Mouse (Mus musculus) megakaryocyte, embryonic 14.5 days (primary cell): ENCODE measurements around the gene Slc12a8. TPM values are rescaled to one million over a fixed set of nuclear protein-coding genes. Genes with fewer than 3 reads are reported as not detected.

Experiments
- H3K27me3 ChIP-seq: replicated peaks from 2 replicates; pipeline ENCODE3; 2012; ENCODE audit warnings: inconsistent platforms
- H3K36me3 ChIP-seq: replicated peaks from 2 replicates; pipeline ENCODE3; 2012; ENCODE audit warnings: low read length, inconsistent platforms, mixed read lengths
- H3K4me1 ChIP-seq: 2 replicates; pipeline ENCODE4 v1.6.1; 2012; ENCODE audit warnings: inconsistent platforms
- H3K4me3 ChIP-seq: replicated peaks from 2 replicates; pipeline ENCODE3; 2012; ENCODE audit warnings: moderate library complexity, mild to moderate bottlenecking, inconsistent platforms
- H3K9me3 ChIP-seq: 2 replicates; pipeline ENCODE4 v1.6.1; 2012; ENCODE audit warnings: inconsistent platforms
- FLI1 ChIP-seq: IDR thresholded peaks from 2 replicates; pipeline ENCODE4 v1.6.1; 2012; ENCODE audit warnings: low read length, inconsistent platforms, mixed read lengths
- GATA1 ChIP-seq: IDR thresholded peaks from 3 replicates; pipeline ENCODE4 v1.6.1; 2012; ENCODE audit warnings: mixed read lengths, low read length, inconsistent platforms, borderline replicate concordance
- polyA plus RNA-seq: library from polyadenylated mRNA; stranded (reverse); fragments of >175 nt; gene quantifications from 2 replicates; pipeline ENCODE4 v1.2.3, GENCODE M21; 2012; ENCODE audit warnings: low replicate concordance; ENCODE audit not compliant: insufficient read depth

The Slc12a8 gene
- polyA plus RNA-seq, 1 experiment, result not detected

DNA sequence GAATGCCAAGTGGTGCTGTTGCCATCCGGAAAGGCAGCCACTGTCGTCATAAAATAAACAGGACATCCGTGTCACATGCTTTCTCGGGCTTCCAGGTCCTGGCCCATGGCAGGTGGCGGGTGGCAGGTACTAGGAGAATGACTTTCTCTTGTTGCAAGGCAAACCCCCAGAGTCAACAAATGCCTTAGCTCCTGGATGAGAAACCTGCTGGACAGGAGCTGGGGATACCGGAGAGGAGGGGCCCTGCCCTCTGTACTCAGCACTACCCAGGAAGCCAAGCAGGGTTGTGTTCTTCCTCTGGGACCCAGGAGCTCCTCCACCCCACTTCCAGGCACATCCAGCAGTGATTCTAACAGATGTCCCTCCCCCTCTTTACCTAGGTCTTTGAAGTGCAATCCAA, 4.6 kb upstream of the Slc12a8 start:
- H3K36me3 ChIP-seq, result no peaks in the 10 kb centered on the region
- H3K27me3 ChIP-seq, result peaks cover 14% of the 10 kb centered on the region
- peaks cover 6% of the 10 kb centered on the region for H3K4me1 ChIP-seq
- no peak for TF ChIP-seq FLI1
- TF ChIP-seq GATA1, result no peak
- 0 out of 2 replicates have a peak, but pooled peaks cover 7% of the 10 kb centered on the region for H3K9me3 ChIP-seq
- H3K4me3 ChIP-seq, result no peak overlapping the region

DNA sequence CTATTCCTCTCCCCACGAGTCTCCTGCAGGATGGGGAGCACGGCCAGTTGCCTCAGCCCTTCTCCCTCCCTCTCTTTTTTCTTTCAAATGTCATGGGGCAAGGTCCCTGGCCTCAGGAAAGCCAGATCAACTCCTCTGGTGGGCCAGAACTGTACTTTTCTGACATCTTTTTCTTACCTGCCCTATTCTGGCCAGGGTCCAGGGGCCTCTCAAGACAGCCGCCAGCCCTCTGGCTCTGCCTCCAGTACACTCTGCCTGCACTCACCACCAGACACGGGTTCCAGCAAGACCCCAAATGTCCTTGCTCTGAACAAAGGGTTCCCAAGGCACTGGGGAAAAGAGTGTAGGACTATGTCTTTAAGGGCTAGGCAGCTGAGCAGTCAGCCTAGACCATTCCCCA, 499 bp downstream of the Slc12a8 start:
- Histone ChIP-seq H3K9me3 (no peaks in the 10 kb centered on the region), H3K4me1 (peaks cover 8% of the 10 kb centered on the region), H3K36me3 (no peaks in the 10 kb centered on the region), H3K4me3 (no peak overlapping the region), H3K27me3 (peaks cover 29% of the 10 kb centered on the region)
- TF ChIP-seq FLI1, result no peak
- no peak for TF ChIP-seq GATA1

DNA sequence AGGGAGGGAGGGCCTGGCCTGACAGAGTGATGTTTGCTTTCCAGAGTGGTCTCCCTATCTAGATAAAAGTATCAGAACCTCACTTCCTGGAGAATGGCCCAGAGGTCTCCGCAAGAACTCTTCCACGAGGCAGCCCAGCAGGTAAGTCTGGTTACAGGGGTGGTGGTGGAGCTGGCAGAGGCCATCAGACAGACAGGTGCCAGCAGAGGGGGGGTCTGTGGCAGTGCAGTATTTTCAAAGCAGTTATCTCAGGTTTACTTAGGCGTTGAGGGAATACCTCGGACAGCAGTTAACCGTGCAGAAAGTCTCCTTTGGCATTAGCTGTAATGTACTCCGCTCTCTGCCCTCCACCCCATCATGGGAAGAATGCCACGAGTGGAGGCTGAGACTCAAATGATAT, 1.1 kb downstream of the Slc12a8 start:
- no peak overlapping the region for H3K4me3 ChIP-seq
- H3K4me1 ChIP-seq, result peaks cover 8% of the 10 kb centered on the region
- TF ChIP-seq GATA1, result no peak
- TF ChIP-seq FLI1, result no peak
- H3K27me3 ChIP-seq, result peaks cover 29% of the 10 kb centered on the region
- no peaks in the 10 kb centered on the region for H3K9me3 ChIP-seq
- H3K36me3 ChIP-seq, result no peaks in the 10 kb centered on the region

DNA sequence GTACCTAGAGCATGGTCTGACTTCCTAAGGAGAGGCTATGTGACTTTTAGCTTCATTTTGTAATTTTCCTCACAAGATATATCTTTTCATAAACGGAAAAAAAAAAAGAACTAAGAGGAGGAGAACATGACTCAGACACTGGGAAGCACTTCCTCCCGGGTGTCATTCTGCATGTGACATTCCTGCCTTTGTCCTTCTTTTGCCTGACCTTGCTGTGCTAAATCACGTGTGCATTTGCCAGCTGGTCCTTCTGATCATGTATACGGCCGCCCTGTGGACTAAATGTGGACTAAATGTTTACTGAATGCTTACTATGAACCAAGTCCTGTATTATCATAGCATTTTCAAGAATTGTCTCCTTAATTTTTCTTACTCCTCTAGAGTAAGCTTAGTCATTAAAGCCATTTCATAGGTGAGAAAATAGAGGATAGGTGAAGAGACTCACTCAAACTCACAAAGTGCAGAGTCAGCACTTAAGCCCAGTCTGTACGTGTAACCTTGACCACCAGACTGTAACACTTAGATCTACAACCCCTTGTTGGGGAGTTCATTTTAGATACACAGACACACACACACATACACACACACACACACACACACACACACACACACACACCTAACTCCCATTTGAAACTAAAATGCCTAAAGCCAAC, 2.9 kb downstream of the Slc12a8 start:
- Histone ChIP-seq H3K4me1 (peaks cover 8% of the 10 kb centered on the region), H3K9me3 (no peaks in the 10 kb centered on the region), H3K4me3 (no peak overlapping the region), H3K27me3 (peaks cover 30% of the 10 kb centered on the region), H3K36me3 (no peaks in the 10 kb centered on the region)
- TF ChIP-seq FLI1, result no peak
- no peak for TF ChIP-seq GATA1

DNA sequence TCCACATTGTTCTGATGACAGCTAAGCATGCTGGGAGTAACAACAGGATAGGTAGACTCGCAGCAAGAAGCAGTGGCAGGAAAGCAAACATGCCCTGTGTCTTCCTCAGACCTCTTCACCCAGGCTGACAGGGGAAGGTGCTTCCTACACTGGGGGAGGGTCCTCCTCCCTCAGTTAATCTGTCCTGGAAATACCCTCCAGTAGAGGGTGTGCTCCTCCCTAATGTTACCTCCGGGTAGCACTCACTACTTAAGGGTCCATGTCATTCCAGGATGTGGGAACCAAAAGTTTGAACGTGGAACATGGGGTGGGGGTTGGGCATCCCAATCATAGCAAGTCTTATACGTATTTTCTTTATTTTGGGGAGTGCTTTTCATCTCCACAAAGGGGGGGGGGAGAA, 5.4 kb downstream of the Slc12a8 start:
- no peak overlapping the region for H3K4me3 ChIP-seq
- peaks cover 20% of the 10 kb centered on the region for H3K27me3 ChIP-seq
- 0 out of 2 replicates have a peak, but pooled peaks cover 3% of the 10 kb centered on the region for H3K4me1 ChIP-seq
- no peaks in the 10 kb centered on the region for H3K36me3 ChIP-seq
- no peak for TF ChIP-seq FLI1
- TF ChIP-seq GATA1, result no peak
- peaks cover 3% of the 10 kb centered on the region; the same call in 1 of the 2 replicates for H3K9me3 ChIP-seq

DNA sequence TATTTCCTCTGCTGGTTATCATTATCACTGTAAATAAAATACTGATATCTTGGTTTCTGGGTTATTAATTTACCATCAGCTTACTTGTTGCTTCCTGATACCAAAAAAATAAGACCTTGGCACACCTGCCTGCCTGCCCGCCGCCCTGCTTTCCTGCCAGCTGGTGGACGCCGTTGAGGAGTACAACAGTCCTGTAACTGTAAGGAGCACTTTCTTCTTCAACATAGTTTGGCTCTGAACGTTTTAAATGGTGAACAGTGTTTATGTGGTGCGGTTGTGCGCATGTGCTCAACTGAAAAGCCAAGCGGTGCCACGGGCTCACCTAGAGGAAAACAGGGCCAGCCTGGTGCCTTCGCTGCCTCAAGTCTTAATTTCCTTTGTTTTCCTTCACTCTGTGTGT, 6.4 kb downstream of the Slc12a8 start:
- peaks cover 14% of the 10 kb centered on the region for H3K9me3 ChIP-seq

DNA sequence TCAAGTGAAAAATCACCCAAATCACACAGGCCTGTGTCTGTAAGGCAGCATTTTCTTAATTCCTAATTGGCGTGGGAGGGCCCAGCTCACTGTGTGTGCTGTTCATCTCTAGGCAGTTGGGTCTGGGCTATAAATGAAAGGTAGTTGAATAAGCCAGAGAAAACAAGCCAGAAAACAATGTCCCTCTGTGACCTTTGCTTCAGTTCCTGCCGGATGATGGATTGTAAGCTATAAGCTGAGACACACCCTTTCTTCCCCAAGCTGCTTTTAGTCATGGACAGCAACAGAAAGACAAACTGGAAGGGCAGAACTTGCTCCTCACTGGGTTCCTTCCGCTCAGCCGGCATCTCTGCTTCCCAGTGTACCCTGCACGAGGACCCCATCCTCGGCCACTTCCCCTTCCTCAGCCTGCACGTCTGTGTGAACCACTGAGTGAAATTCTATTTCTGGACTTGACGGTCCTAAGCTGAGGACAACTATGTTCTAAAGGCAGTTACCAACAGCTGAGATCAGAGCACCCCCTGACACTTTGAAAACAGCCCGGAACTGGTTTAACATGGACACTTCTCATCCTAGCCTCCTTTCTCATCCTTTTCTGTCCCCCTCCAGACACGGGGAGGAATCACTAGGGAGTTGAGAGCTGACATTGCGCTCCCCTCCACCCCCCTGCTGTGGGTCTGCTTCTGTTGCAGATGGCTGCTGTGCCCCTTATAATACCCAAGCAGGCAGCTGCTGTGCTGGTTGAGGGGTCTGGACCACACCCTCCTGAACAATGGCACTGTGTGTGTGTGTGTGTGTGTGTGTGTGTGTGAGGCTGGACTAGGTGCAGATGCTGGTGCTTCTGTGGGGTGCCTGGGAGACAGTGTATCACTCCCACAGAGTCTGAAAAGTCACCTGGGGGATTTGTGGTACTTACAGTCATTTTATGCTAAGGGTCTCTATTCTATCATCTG, 12.7 kb downstream of the Slc12a8 start:
- Histone ChIP-seq H3K9me3 (peaks cover 16% of the 10 kb centered on the region), H3K4me3 (peak overlapping the region; percentile 26), H3K27me3 (peaks cover 18% of the 10 kb centered on the region), H3K36me3 (no peaks in the 10 kb centered on the region), H3K4me1 (peaks cover 10% of the 10 kb centered on the region; the same call in 1 of the 2 replicates)
- TF ChIP-seq GATA1 (no peak), FLI1 (no peak)

More for the DNA sequence above, 6.4 kb downstream of the Slc12a8 start:
- peaks cover 13% of the 10 kb centered on the region for H3K27me3 ChIP-seq
- H3K4me1 ChIP-seq, result 0 out of 2 replicates have a peak, but pooled peaks cover 3% of the 10 kb centered on the region
- TF ChIP-seq FLI1, result no peak
- no peaks in the 10 kb centered on the region for H3K36me3 ChIP-seq
- H3K4me3 ChIP-seq, result no peak overlapping the region

DNA sequence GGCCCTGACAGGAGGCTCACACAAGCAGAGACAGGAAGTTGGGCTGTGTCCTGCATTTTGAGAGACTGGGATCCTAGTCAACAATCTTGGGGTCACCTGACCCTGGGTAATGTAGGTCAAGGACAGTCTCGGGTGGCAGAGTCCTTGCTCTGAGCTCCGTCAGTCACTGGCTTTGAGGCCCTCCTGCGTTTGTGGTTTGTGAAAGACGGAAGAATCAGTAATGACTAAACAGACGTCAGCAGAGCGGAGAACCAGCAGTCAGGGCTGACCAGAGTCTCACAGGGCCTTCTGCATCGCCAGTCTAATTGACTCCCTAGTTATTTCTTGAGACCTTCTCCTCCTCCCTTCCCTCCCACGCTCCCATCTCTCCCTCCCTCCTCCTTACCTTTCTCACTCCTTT, 14.1 kb downstream of the Slc12a8 start:
- Histone ChIP-seq H3K4me3 (no peak overlapping the region), H3K4me1 (peaks cover 10% of the 10 kb centered on the region; the same call in 1 of the 2 replicates), H3K9me3 (peaks cover 16% of the 10 kb centered on the region), H3K36me3 (no peaks in the 10 kb centered on the region), H3K27me3 (peaks cover 27% of the 10 kb centered on the region)
- TF ChIP-seq GATA1 (no peak), FLI1 (no peak)

DNA sequence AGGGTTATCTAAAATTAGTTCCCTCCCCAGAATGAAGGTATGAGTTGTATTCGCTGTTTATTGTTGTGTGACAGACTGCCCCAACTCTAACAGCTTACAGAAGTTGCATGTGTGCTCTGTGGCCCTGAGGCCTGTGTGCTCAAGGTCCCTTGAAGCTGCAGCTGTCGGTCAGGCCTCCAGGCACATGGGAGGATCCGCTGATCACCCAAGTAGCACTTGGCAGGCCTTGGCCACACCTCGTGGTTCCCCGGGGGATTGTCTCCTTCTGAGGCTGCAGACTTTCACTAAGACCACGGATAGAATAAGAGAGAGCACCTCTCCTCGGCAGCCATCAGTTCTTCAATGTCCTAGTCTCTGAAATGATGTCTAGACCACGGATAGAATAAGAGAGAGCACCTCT, 19.3 kb downstream of the Slc12a8 start:
- Histone ChIP-seq H3K27me3 (peaks cover 34% of the 10 kb centered on the region), H3K36me3 (no peaks in the 10 kb centered on the region), H3K9me3 (0 out of 2 replicates have a peak, but pooled peaks cover 5% of the 10 kb centered on the region), H3K4me1 (no peaks in the 10 kb centered on the region), H3K4me3 (no peak overlapping the region)
- TF ChIP-seq FLI1, result no peak
- TF ChIP-seq GATA1, result no peak

DNA sequence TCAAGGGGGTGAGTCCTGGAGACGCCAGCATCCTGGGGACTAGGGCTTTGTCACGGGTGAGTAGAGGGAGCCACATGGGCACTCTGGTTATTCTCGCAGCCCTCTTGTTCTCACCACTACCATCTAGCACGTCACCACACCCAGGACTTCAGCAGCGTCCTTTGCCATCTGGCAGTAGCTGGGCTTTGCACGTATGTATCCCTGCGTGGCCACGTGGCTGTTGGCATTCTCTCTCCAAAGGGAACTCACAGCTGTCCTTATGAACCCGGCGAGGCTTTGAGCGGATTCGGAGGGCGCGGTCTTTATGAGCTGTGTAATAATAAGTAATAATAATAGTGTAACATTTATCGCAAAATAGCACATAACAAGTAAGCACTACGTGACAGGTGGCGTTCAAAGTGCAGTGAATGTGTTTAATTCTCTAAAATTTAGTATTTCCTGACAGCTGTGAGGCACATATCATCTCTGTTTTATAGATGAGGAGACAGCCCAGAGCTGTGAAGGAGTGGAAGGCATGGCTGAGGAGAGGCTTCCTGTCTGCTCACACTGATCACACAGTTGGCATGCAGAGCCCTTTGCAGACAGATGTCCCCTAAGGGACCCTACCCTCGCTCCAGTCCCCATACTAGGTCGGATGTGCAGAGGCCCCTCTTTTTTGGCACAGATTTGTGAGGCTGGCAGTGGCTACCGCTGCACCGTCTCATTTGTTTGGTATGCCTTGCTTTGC, 20.5 kb downstream of the Slc12a8 start:
- 0 out of 2 replicates have a peak, but pooled peaks cover 5% of the 10 kb centered on the region for H3K9me3 ChIP-seq
- no peaks in the 10 kb centered on the region for H3K36me3 ChIP-seq
- TF ChIP-seq FLI1, result no peak
- TF ChIP-seq GATA1, result no peak
- no peaks in the 10 kb centered on the region for H3K4me1 ChIP-seq
- H3K27me3 ChIP-seq, result peaks cover 31% of the 10 kb centered on the region
- no peak overlapping the region for H3K4me3 ChIP-seq
